In genomic region chr19:18101423-18102341, GRCm38 (mm10) we compare ENCODE assay signal across 12 mouse cellular contexts.
DNase-seq lines count a peak whose midpoint lies in the region; ATAC-seq lines count a peak whose summit lies in the region.
"Had no signal": no experiment of that assay in that cellular context is flagged by ENCODE, and none has a peak within 500 bp of the region (broad histone marks: within the 10 kb centered on the region; RNA-seq: fewer than 3 reads in every experiment).

No protein-coding gene starts in this region.

- 0 out of 2 replicates have a peak overlapping the region, but pooled peaks have one; percentile 32 for H3K27ac ChIP-seq in kidney, embryonic 15.5 days
- H3K27ac ChIP-seq in heart, embryonic 16.5 days (ENCODE audit: low read length): peak overlapping the region; percentile 81
- H3K27ac ChIP-seq in midbrain, embryonic 12.5 days (replicated peaks): peak overlapping the region; percentile 60
- H3K27ac ChIP-seq: left cerebral cortex, adult 2 months; liver, embryonic 12.5 days had no signal

- no peak for DNase-seq in kidney, adult 18-20 months
- peak; percentile 30 for DNase-seq in embryo, embryonic 9.5 days (ENCODE audit: extremely low spot score)
- DNase-seq in urinary bladder, postnatal 14 days (ENCODE audit: low spot score): no peak
- no peak for DNase-seq in kidney, postnatal 25 days
- DNase-seq: adrenal gland, adult 2 months; kidney, postnatal 10 days had no signal

- H3K4me3 ChIP-seq in kidney, embryonic 15.5 days (replicated peaks): no peak overlapping the region
- no peak overlapping the region for H3K4me3 ChIP-seq in heart, embryonic 16.5 days (ENCODE audit: low read length)
- no peak overlapping the region for H3K4me3 ChIP-seq in midbrain, embryonic 12.5 days
- H3K4me3 ChIP-seq: left cerebral cortex, adult 2 months; liver, embryonic 12.5 days had no signal

- WGBS in kidney, embryonic 15.5 days: 30% methylated on average over 4 of the region's 4 CpGs
- WGBS in heart, embryonic 16.5 days: 20% methylated on average over 4 of the region's 4 CpGs
- 12% methylated on average over 4 of the region's 4 CpGs for WGBS in midbrain, embryonic 12.5 days

- no peak overlapping the region for H3K4me2 ChIP-seq in kidney, embryonic 15.5 days
- peak overlapping the region; percentile 30; the same call in 1 of the 2 replicates for H3K4me2 ChIP-seq in heart, embryonic 16.5 days (ENCODE audit: low read depth, low read length)
- no peak overlapping the region for H3K4me2 ChIP-seq in midbrain, embryonic 12.5 days (replicated peaks)
- H3K4me2 ChIP-seq: liver, embryonic 12.5 days had no signal

- no peaks in the 10 kb centered on the region for H3K4me1 ChIP-seq in kidney, embryonic 15.5 days
- peaks cover 10% of the 10 kb centered on the region for H3K4me1 ChIP-seq in heart, embryonic 16.5 days (ENCODE audit: control insufficient read depth, insufficient read depth, low read length)
- H3K4me1 ChIP-seq in midbrain, embryonic 12.5 days: peaks cover 8% of the 10 kb centered on the region; the same call in 1 of the 2 replicates
- H3K4me1 ChIP-seq: liver, embryonic 12.5 days had no signal

- H3K9me3 ChIP-seq in kidney, embryonic 15.5 days (replicated peaks): no peaks in the 10 kb centered on the region
- no peaks in the 10 kb centered on the region for H3K9me3 ChIP-seq in heart, embryonic 16.5 days (replicated peaks; ENCODE audit: control insufficient read depth, low read length)
- no peaks in the 10 kb centered on the region for H3K9me3 ChIP-seq in midbrain, embryonic 12.5 days
- H3K9me3 ChIP-seq: liver, embryonic 12.5 days had no signal

- ATAC-seq in kidney, embryonic 15.5 days (replicated peaks; ENCODE audit: low FRiP score): no peak
- ATAC-seq in heart, embryonic 16.5 days (replicated peaks; ENCODE audit: extremely low read depth, insufficient read depth, low FRiP score): peak; percentile 81
- ATAC-seq in midbrain, embryonic 12.5 days (ENCODE audit: low FRiP score, low read depth): peak; percentile 92
- ATAC-seq in monocyte, adult 5-6 weeks (replicated peaks; ENCODE audit: insufficient number of reproducible peaks, low FRiP score, low TSS enrichment, poor library complexity, severe bottlenecking): no peak
- ATAC-seq: liver, embryonic 12.5 days had no signal

- no peaks in the 10 kb centered on the region for H3K36me3 ChIP-seq in kidney, embryonic 15.5 days
- no peaks in the 10 kb centered on the region for H3K36me3 ChIP-seq in heart, embryonic 16.5 days (ENCODE audit: control insufficient read depth, insufficient read depth)
- H3K36me3 ChIP-seq in midbrain, embryonic 12.5 days: no peaks in the 10 kb centered on the region
- H3K36me3 ChIP-seq: liver, embryonic 12.5 days had no signal

- no peaks in the 10 kb centered on the region for H3K27me3 ChIP-seq in kidney, embryonic 15.5 days
- H3K27me3 ChIP-seq in heart, embryonic 16.5 days (ENCODE audit: control insufficient read depth, insufficient read depth, low read length): no peaks in the 10 kb centered on the region
- H3K27me3 ChIP-seq in midbrain, embryonic 12.5 days: no peaks in the 10 kb centered on the region
- H3K27me3 ChIP-seq: liver, embryonic 12.5 days had no signal

- no peak overlapping the region for H3K9ac ChIP-seq in kidney, embryonic 15.5 days
- peak overlapping the region; percentile 15; the same call in 1 of the 2 replicates for H3K9ac ChIP-seq in heart, embryonic 16.5 days (ENCODE audit: low read length)
- no peak overlapping the region for H3K9ac ChIP-seq in midbrain, embryonic 12.5 days (replicated peaks)
- H3K9ac ChIP-seq: liver, embryonic 12.5 days had no signal

Comparison
In these comparisons a context has a peak if more than half of its experiments do, and no peak if none do; other contexts are left out.
1. ATAC-seq: peak in heart, embryonic 16.5 days (single experiment) and midbrain, embryonic 12.5 days (single experiment); none in kidney, embryonic 15.5 days (single experiment) and monocyte, adult 5-6 weeks (single experiment).
2. Peak in every context shown above with its lines, with median percentiles within 50 percentile points of each other: H3K27ac ChIP-seq.